Mouse (Mus musculus) liver, embryonic 15.5 days (tissue): ENCODE measurements around the gene Drc1. TPM values are rescaled to one million over a fixed set of nuclear protein-coding genes. Genes with fewer than 3 reads are reported as not detected.

ENCODE experiments used
- ATAC-seq: fragments of 200-750 bp; cut with Nextera tagmentation; 2 replicates; pipeline ENCODE4 v1.8.0; 2017; ENCODE audit warnings: moderate number of reproducible peaks, mild to moderate bottlenecking, moderate library complexity; ENCODE audit not compliant: insufficient read depth
- H3K27ac ChIP-seq: fragments of 300-500 bp; sonication (generic); replicated peaks from 2 replicates; pipeline ENCODE4 v1.5.1; 2015; ENCODE audit warnings: mild to moderate bottlenecking, inconsistent platforms
- H3K27me3 ChIP-seq: fragments of 300-500 bp; sonication (generic); 2 replicates; pipeline ENCODE4 v1.6.1; 2015; ENCODE audit warnings: mild to moderate bottlenecking, inconsistent platforms
- H3K36me3 ChIP-seq: fragments of 300-500 bp; sonication (generic); replicated peaks from 2 replicates; pipeline ENCODE4 v1.6.1; 2015; ENCODE audit warnings: moderate library complexity, mild to moderate bottlenecking, inconsistent platforms
- H3K4me1 ChIP-seq: fragments of 300-500 bp; sonication (generic); replicated peaks from 2 replicates; pipeline ENCODE4 v1.6.1; 2015; ENCODE audit warnings: inconsistent platforms
- H3K4me2 ChIP-seq: fragments of 300-500 bp; sonication (generic); 2 replicates; pipeline ENCODE4 v1.6.1; 2015; ENCODE audit warnings: moderate library complexity, mild to moderate bottlenecking, inconsistent platforms
- H3K4me3 ChIP-seq: fragments of 300-500 bp; sonication (generic); replicated peaks from 2 replicates; pipeline ENCODE4 v1.5.1; 2015; ENCODE audit warnings: mild to moderate bottlenecking, inconsistent platforms
- H3K9ac ChIP-seq: fragments of 300-500 bp; sonication (generic); 2 replicates; pipeline ENCODE4 v1.6.1; 2015; ENCODE audit warnings: moderate library complexity, mild to moderate bottlenecking, inconsistent platforms
- H3K9me3 ChIP-seq: fragments of 300-500 bp; sonication (generic); replicated peaks from 2 replicates; pipeline ENCODE4 v1.6.1; 2016; ENCODE audit warnings: inconsistent platforms
- WGBS: fragments of 180-500 bp; shearing (Covaris S2); methylation state at CpG from one replicate; pipeline ENCODE4 v1.1.7; 2015; ENCODE audit warnings: mixed read lengths; ENCODE audit not compliant: insufficient replicate concordance; 5-methylcytosine and 5-hydroxymethylcytosine counted together
- polyA plus RNA-seq: library from polyadenylated mRNA; unstranded; fragments of >200 nt; fragmentation: Nextera tagmentation; extraction: Ambion mirVana; gene quantifications from 2 replicates; pipeline ENCODE4 v1.2.1, GENCODE M21; 2015

The Drc1 gene
- polyA plus RNA-seq, result 1.5 TPM in 2 replicates

DNA sequence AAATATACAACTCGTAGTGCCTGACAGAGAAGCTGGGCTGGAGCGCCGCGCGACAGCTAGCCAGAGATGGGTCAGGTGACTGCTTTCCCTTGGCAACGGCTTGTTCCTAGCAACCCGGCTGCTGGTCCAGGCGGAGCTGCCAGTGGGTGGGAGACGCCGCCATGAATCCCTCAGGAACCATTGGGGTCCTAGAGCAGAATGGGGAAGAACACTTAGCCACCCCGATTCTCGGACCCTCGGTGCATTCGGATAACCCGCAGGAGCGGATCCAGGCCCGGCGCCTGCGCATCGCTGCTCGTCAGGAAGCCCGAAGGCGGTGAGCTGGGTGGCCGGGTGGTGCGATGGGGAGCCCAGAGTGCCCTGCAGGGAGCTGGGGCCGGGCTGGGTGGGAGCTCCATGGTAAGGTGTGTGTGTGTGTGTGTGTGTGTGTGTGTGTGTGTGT lies at the start of gene Drc1:
Gene Drc1 (plus strand): TSS at position 98 of the 442 bp plus-strand sequence.
- Histone ChIP-seq H3K9ac (no peak within 1 kb of the TSS), H3K27ac (no peak within 1 kb of the TSS), H3K4me3 (peak within 1 kb of the TSS; percentile 24; the same call in 1 of the 2 replicates), H3K4me1 (peaks cover under 1% of the 10 kb centered on the region), H3K36me3 (no peaks in the 10 kb centered on the region), H3K27me3 (peaks cover 39% of the 10 kb centered on the region), H3K4me2 (peak within 1 kb of the TSS; percentile 48), H3K9me3 (no peaks in the 10 kb centered on the region)
- no peak for ATAC-seq
- WGBS, result 9% methylated on average over 26 of the region's 26 CpGs

DNA sequence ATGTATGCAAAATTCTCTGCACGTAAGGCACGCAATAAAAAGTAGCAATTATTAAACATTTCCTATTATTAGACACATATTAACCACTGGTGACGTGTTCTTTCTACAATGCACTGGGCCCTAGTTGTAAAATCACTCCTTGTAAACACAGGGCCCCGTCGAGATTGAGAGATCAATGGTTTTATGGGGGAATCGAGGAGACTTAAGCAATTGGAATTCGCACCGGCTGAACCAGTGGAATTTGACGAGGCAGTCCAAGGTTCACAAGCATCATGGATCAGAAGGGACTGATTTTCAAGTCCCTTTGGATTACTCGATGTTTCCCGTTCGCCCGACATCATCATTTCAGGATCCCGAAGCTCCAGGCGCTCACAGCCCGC lies 49.3 kb upstream of the Drc1 start:
- Histone ChIP-seq H3K27ac (peak overlapping the region; percentile 76), H3K4me1 (peaks cover 45% of the 10 kb centered on the region), H3K4me2 (peak overlapping the region; percentile 92), H3K4me3 (peak overlapping the region; percentile 83), H3K36me3 (peaks cover 6% of the 10 kb centered on the region), H3K9ac (peak overlapping the region; percentile 64), H3K27me3 (no peaks in the 10 kb centered on the region), H3K9me3 (no peaks in the 10 kb centered on the region)
- ATAC-seq, result no peak
- WGBS, result 41% methylated on average over 16 of the region's 16 CpGs

DNA sequence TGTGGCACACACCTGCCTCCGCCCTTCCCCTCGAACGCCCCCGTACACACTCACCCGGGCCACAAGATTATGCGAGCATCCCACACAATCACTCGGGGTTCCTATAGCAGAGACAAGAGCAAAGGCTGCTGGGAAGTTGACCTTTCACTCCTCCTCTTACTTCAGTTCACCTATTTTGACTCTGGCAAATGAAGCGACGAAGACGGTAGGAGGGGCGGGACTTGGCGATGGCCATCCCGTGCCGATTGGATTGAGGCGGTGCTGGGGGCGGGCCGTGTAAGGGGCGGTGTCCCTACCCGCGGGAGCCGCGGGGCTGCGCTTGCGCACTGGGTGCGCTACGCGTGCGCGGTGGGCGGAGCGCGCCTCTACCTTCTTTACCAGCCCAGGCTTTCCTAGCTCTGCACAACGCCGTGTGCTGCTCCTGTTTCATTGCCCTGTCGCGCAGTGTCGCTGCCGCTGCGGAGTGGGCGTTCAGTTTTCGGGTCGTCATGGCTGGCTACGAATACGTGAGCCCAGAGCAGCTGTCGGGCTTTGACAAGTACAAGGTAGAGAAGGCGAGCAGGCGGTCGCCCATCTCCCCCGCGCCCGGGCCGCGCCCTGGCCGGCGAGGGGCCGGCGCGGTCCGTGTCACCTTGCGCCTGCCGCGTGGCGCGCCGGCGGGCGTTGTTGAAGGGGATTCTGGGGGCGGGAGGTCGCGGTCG lies 48.8 kb upstream of the Drc1 start, which contains the start of gene Selenoi:
Gene Selenoi (plus strand): TSS at position 311 of the 701 bp plus-strand sequence.
- Histone ChIP-seq H3K36me3 (peaks cover 6% of the 10 kb centered on the region), H3K4me1 (peaks cover 45% of the 10 kb centered on the region), H3K4me3 (peak within 1 kb of the TSS; percentile 83), H3K4me2 (peak within 1 kb of the TSS; percentile 92), H3K27ac (peak within 1 kb of the TSS; percentile 87), H3K27me3 (no peaks in the 10 kb centered on the region), H3K9ac (peak within 1 kb of the TSS; percentile 75), H3K9me3 (no peaks in the 10 kb centered on the region)
- ATAC-seq, result peak; percentile 97
- WGBS, result under 1% methylated on average over 71 of the region's 71 CpGs

DNA sequence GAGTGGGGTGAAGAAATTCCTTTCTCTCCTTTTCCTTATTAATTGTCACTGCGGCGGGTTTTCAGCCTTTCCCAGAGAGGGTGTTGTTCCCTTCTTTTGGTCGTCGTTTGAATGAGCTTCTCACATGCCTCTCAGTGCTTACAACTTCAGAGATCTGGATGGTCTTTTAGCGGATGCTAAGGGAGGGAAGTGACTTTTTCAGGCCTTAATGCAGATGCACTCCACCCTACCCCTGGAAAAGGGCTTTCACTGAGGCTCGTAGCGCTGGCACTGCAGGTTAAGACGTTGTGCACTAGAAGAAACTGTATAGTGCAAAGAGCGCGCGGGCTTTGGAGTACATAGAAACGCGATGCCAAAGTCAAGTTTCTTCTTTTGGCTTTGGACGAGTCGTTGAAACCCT lies 48.1 kb upstream of the Drc1 start:
- Histone ChIP-seq H3K4me2 (peak overlapping the region; percentile 92), H3K4me3 (peak overlapping the region; percentile 83), H3K27ac (peak overlapping the region; percentile 87), H3K36me3 (peaks cover 6% of the 10 kb centered on the region), H3K9me3 (no peaks in the 10 kb centered on the region), H3K9ac (peak overlapping the region; percentile 75), H3K27me3 (no peaks in the 10 kb centered on the region), H3K4me1 (peaks cover 45% of the 10 kb centered on the region)
- no peak for ATAC-seq
- WGBS, result 2% methylated on average over 15 of the region's 15 CpGs

DNA sequence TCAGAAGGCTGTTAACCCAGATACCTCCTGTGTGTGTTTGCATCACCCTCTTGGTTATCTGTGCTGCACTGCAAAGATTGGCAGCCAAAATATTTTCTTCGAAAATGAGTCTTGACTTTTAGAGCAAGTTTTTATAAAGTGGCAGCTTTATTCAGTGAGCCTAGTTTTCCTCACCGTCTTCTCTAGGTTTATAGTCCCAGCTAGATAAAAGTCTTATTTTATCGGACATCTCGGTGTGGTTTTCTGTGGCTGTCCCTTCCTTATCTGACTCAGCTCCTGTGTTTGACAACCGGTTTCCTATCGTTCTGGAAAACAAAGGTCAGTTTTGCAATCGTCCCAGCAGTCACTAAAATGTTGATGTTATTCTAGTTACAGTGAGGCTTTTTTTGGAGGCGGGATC lies 47.2 kb upstream of the Drc1 start:
- Histone ChIP-seq H3K4me3 (peak overlapping the region; percentile 83), H3K9ac (peak overlapping the region; percentile 75), H3K27me3 (no peaks in the 10 kb centered on the region), H3K4me1 (peaks cover 47% of the 10 kb centered on the region), H3K4me2 (peak overlapping the region; percentile 92), H3K36me3 (peaks cover 6% of the 10 kb centered on the region), H3K27ac (peak overlapping the region; percentile 87), H3K9me3 (no peaks in the 10 kb centered on the region)
- no peak for ATAC-seq
- WGBS, result 3% methylated on average over 8 of the region's 8 CpGs

DNA sequence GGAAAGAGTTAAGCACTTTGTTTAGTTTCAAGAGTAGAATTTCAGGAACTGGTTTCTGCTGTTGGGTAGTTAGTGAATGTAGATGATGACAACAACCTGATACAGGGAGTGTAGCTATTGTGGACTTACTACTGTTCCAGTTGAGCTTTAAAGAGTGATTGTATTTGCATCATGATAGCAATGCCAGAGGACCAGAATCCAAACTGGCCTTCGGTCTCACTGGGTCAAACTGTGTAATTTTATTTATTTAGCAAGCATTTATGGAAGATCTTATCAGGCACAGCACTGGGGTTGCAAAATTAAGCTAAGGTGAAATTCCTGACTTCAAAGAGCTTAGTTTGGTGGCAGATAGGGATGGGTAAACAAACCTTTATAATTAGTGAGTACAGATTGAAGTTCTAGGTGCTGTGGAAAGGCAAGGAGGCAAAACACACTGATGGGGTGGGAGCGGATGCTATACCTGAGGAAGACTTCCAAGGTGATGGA lies 45.5 kb upstream of the Drc1 start:
- H3K9me3 ChIP-seq, result no peaks in the 10 kb centered on the region
- H3K27me3 ChIP-seq, result no peaks in the 10 kb centered on the region
- no peak overlapping the region for H3K9ac ChIP-seq
- H3K4me1 ChIP-seq, result peaks cover 57% of the 10 kb centered on the region
- no peak overlapping the region for H3K27ac ChIP-seq
- 65% methylated on average over 2 of the region's 2 CpGs for whole genome bisulfite sequencing
- no peak for ATAC-seq
- H3K4me2 ChIP-seq, result peak overlapping the region; percentile 25
- no peaks in the 10 kb centered on the region for H3K36me3 ChIP-seq
- no peak overlapping the region for H3K4me3 ChIP-seq

DNA sequence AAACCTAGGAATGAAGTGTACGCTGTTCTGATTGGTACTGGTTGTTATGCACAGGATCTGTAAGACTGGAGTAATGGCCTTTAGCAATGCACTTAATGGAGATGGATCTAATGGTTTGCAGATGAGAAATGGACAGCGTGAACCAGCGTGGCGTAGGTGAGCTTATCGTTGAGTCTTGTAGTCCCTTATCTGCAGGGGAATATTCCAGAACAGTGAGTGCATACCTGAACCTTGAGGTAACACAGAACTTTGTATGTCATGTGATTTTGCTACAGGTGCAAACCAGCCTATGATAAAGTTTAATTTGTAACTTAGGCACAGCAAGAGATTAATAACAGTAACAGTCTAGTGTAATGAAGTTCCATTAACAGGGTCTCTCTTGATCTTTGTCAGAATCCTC lies 42.7 kb upstream of the Drc1 start:
- no peak overlapping the region for H3K4me2 ChIP-seq
- no peaks in the 10 kb centered on the region for H3K9me3 ChIP-seq
- H3K4me3 ChIP-seq, result no peak overlapping the region
- H3K36me3 ChIP-seq, result no peaks in the 10 kb centered on the region
- no peak overlapping the region for H3K27ac ChIP-seq
- ATAC-seq, result no peak
- no peak overlapping the region for H3K9ac ChIP-seq
- peaks cover 64% of the 10 kb centered on the region for H3K4me1 ChIP-seq
- WGBS, result 90% methylated on average over 5 of the region's 5 CpGs
- no peaks in the 10 kb centered on the region for H3K27me3 ChIP-seq

DNA sequence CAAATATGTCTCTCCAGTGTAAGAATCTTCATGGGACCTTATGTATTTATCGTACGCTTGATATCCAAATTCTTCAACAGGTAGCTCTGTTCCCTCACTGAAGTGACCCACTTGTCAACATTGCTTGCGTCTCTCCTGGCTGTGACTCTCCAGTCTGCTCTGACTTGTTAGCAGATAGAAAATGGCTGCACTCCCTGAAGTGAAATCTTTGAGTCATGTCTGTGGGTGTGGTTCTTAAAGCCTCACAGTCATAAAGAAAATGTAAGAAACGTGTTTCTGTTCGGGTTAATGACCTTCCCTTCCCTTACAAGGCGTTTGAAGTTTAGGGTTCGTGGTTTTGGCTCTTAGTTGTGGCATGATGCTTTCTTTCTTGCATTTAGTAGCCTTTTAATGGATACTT lies 40.6 kb upstream of the Drc1 start:
- Histone ChIP-seq H3K27ac (peak overlapping the region; percentile 31; the same call in 1 of the 2 replicates), H3K4me3 (no peak overlapping the region), H3K9ac (no peak overlapping the region), H3K9me3 (no peaks in the 10 kb centered on the region), H3K4me2 (peak overlapping the region; percentile 14; the same call in 1 of the 2 replicates), H3K36me3 (no peaks in the 10 kb centered on the region), H3K4me1 (peaks cover 63% of the 10 kb centered on the region), H3K27me3 (no peaks in the 10 kb centered on the region)
- no peak for ATAC-seq
- WGBS, result 43% methylated on average over 7 of the region's 7 CpGs

DNA sequence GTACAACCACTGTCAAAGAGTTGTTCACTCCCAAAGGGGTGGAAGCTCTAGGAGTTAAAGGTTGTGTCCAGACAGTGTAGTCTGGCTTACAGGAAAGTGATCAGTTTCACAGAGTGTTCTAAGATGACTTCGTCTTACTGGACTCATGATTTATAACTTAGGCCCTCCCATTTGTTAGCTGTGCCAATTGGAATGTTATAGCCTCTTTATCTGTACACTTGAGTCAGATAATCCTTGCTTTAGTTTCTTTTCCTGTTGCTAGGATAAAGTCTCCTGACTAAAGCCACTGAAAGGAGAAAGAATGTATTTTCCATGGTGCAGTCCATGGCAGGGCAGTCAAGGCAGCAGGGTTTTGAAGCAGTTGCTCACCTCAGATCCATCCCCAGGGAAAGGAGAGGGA lies 38.8 kb upstream of the Drc1 start:
- Histone ChIP-seq H3K9me3 (no peaks in the 10 kb centered on the region), H3K4me3 (no peak overlapping the region), H3K27ac (no peak overlapping the region), H3K36me3 (no peaks in the 10 kb centered on the region), H3K27me3 (no peaks in the 10 kb centered on the region), H3K4me1 (peaks cover 52% of the 10 kb centered on the region), H3K4me2 (no peak overlapping the region), H3K9ac (no peak overlapping the region)
- WGBS, result 50% methylated on average over 1 of the region's 1 CpGs
- no peak for ATAC-seq

DNA sequence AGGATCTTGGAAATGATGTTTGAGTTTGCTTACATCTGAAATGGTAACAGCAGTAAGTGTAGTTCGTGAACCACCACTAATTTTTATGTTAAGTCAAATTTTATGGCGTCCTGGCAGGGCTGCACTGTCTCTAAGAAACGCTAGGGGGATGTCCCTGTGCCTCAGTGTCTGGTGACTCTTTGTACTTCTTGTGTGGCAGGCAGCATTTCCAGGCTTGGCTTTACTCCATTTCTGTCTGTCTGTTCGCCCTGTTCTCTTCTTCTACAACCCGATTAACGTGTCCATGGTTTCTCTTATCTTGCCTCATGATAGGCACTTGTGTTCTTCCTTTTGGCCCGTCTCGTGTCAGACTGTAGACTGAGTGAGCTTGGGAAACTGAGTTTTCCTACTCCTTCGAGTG lies 37.4 kb upstream of the Drc1 start:
- H3K4me3 ChIP-seq, result no peak overlapping the region
- no peaks in the 10 kb centered on the region for H3K9me3 ChIP-seq
- ATAC-seq, result no peak
- H3K27ac ChIP-seq, result no peak overlapping the region
- H3K9ac ChIP-seq, result no peak overlapping the region
- H3K27me3 ChIP-seq, result no peaks in the 10 kb centered on the region
- 25% methylated on average over 9 of the region's 9 CpGs for WGBS
- peaks cover 1% of the 10 kb centered on the region for H3K36me3 ChIP-seq
- no peak overlapping the region for H3K4me2 ChIP-seq
- peaks cover 51% of the 10 kb centered on the region for H3K4me1 ChIP-seq

DNA sequence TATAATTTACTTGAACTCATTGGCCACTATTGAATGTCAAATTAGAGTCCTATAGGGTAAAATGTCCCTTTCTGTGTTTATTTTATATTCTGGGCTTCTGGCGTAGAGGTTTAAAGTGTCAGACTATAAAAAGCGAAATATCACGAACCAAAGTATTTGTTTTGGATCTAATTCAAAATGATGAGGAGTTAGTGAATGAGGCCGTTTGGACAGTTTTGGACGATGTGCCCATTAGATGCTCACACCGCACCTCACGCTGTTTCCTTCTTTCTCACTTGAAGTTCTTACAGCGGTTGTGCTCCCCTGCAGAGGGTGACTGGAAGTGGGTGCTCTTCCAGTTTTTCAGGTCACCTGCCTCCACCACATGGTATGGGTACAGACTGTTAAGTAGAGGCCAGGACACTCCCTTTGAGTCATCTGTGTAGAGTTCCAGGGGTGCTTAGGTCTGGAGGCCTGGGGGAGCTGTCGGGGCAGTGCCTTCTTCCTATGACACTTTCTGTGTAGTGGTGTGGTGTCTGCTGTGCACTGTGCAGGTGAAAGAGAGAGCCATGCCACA lies 35.2 kb upstream of the Drc1 start:
- 82% methylated on average over 9 of the region's 9 CpGs for WGBS
- H3K27ac ChIP-seq, result no peak overlapping the region
- H3K9me3 ChIP-seq, result no peaks in the 10 kb centered on the region
- H3K4me1 ChIP-seq, result peaks cover 38% of the 10 kb centered on the region
- H3K4me3 ChIP-seq, result no peak overlapping the region
- no peak overlapping the region for H3K9ac ChIP-seq
- H3K36me3 ChIP-seq, result peaks cover 14% of the 10 kb centered on the region
- ATAC-seq, result no peak
- no peak overlapping the region for H3K4me2 ChIP-seq
- no peaks in the 10 kb centered on the region for H3K27me3 ChIP-seq
